Mouse (Mus musculus): ENCODE results near the gene Itgb5. TPM values are rescaled to one million over a fixed set of nuclear protein-coding genes. Genes with fewer than 3 reads are reported as not detected.

Itgb5 gene
- polyA plus RNA-seq, 1 experiment = 36.7 TPM

GRCm38 (mm10) chr16:33917926-33918325, 88.5 kb downstream of the Itgb5 start:
- no peak for DNase-seq (ENCODE audit: low read depth)
- TF ChIP-seq POLR2A (IDR thresholded peaks at IDR 0.05; ENCODE audit: borderline replicate concordance, extremely low read depth, insufficient read depth, insufficient read length, poor library complexity, severe bottlenecking) = no peak
- TF ChIP-seq CTCF (IDR thresholded peaks at IDR 0.05; ENCODE audit: borderline replicate concordance, extremely low read depth, insufficient read depth, insufficient read length) = no peak

- no peak for DNase-seq (ENCODE audit: low read depth)
- TF ChIP-seq POLR2A (IDR thresholded peaks at IDR 0.05; ENCODE audit: borderline replicate concordance, extremely low read depth, insufficient read depth, insufficient read length, poor library complexity, severe bottlenecking) = no peak
- TF ChIP-seq CTCF (IDR thresholded peaks at IDR 0.05; ENCODE audit: borderline replicate concordance, extremely low read depth, insufficient read depth, insufficient read length) = no peak
Observed at GRCm38 (mm10) chr16:33921514-33921913, 92.0 kb downstream of the Itgb5 start.

GRCm38 (mm10) chr16:33922111-33923000, 92.9 kb downstream of the Itgb5 start:
- TF ChIP-seq POLR2A (IDR thresholded peaks at IDR 0.05; ENCODE audit: borderline replicate concordance, extremely low read depth, insufficient read depth, insufficient read length, poor library complexity, severe bottlenecking) (no peak), CTCF (IDR thresholded peaks at IDR 0.05; ENCODE audit: borderline replicate concordance, extremely low read depth, insufficient read depth, insufficient read length) (no peak)
- DNase-seq (ENCODE audit: low read depth) = peak; percentile 33

- no peak for DNase-seq (ENCODE audit: low read depth)
- TF ChIP-seq CTCF (IDR thresholded peaks at IDR 0.05; ENCODE audit: borderline replicate concordance, extremely low read depth, insufficient read depth, insufficient read length) (no peak), POLR2A (IDR thresholded peaks at IDR 0.05; ENCODE audit: borderline replicate concordance, extremely low read depth, insufficient read depth, insufficient read length, poor library complexity, severe bottlenecking) (no peak)
Observed at GRCm38 (mm10) chr16:33923001-33923316, 93.5 kb downstream of the Itgb5 start.

- DNase-seq (ENCODE audit: low read depth) = no peak
- no peak for TF ChIP-seq CTCF (IDR thresholded peaks at IDR 0.05; ENCODE audit: borderline replicate concordance, extremely low read depth, insufficient read depth, insufficient read length)
- no peak for TF ChIP-seq POLR2A (IDR thresholded peaks at IDR 0.05; ENCODE audit: borderline replicate concordance, extremely low read depth, insufficient read depth, insufficient read length, poor library complexity, severe bottlenecking)
Observed at GRCm38 (mm10) chr16:33923758-33924157, 94.3 kb downstream of the Itgb5 start.

- DNase-seq (ENCODE audit: low read depth) = no peak
- TF ChIP-seq CTCF (IDR thresholded peaks at IDR 0.05; ENCODE audit: borderline replicate concordance, extremely low read depth, insufficient read depth, insufficient read length) (no peak), POLR2A (IDR thresholded peaks at IDR 0.05; ENCODE audit: borderline replicate concordance, extremely low read depth, insufficient read depth, insufficient read length, poor library complexity, severe bottlenecking) (no peak)
Observed at GRCm38 (mm10) chr16:33927263-33927824, 97.9 kb downstream of the Itgb5 start.

GRCm38 (mm10) chr16:33928788-33929462, 99.5 kb downstream of the Itgb5 start:
- peak; percentile 72 for DNase-seq (ENCODE audit: low read depth)
- TF ChIP-seq CTCF (IDR thresholded peaks at IDR 0.05; ENCODE audit: borderline replicate concordance, extremely low read depth, insufficient read depth, insufficient read length) = no peak
- no peak for TF ChIP-seq POLR2A (IDR thresholded peaks at IDR 0.05; ENCODE audit: borderline replicate concordance, extremely low read depth, insufficient read depth, insufficient read length, poor library complexity, severe bottlenecking)

- DNase-seq (ENCODE audit: low read depth) = no peak
- TF ChIP-seq POLR2A (IDR thresholded peaks at IDR 0.05; ENCODE audit: borderline replicate concordance, extremely low read depth, insufficient read depth, insufficient read length, poor library complexity, severe bottlenecking) = no peak
- TF ChIP-seq CTCF (IDR thresholded peaks at IDR 0.05; ENCODE audit: borderline replicate concordance, extremely low read depth, insufficient read depth, insufficient read length) = no peak
Observed at GRCm38 (mm10) chr16:33930785-33931184, 101.3 kb downstream of the Itgb5 start.

- no peak for TF ChIP-seq POLR2A (IDR thresholded peaks at IDR 0.05; ENCODE audit: borderline replicate concordance, extremely low read depth, insufficient read depth, insufficient read length, poor library complexity, severe bottlenecking)
- TF ChIP-seq CTCF (IDR thresholded peaks at IDR 0.05; ENCODE audit: borderline replicate concordance, extremely low read depth, insufficient read depth, insufficient read length) = no peak
- DNase-seq (ENCODE audit: low read depth) = no peak
Observed at GRCm38 (mm10) chr16:33931682-33932081, 102.2 kb downstream of the Itgb5 start.

GRCm38 (mm10) chr16:33932126-33932525, 102.7 kb downstream of the Itgb5 start:
- no peak for TF ChIP-seq POLR2A (IDR thresholded peaks at IDR 0.05; ENCODE audit: borderline replicate concordance, extremely low read depth, insufficient read depth, insufficient read length, poor library complexity, severe bottlenecking)
- TF ChIP-seq CTCF (IDR thresholded peaks at IDR 0.05; ENCODE audit: borderline replicate concordance, extremely low read depth, insufficient read depth, insufficient read length) = no peak
- DNase-seq (ENCODE audit: low read depth) = no peak

- TF ChIP-seq CTCF (IDR thresholded peaks at IDR 0.05; ENCODE audit: borderline replicate concordance, extremely low read depth, insufficient read depth, insufficient read length) (no peak), POLR2A (IDR thresholded peaks at IDR 0.05; ENCODE audit: borderline replicate concordance, extremely low read depth, insufficient read depth, insufficient read length, poor library complexity, severe bottlenecking) (no peak)
- no peak for DNase-seq (ENCODE audit: low read depth)
Observed at GRCm38 (mm10) chr16:33933411-33933810, 103.9 kb downstream of the Itgb5 start.

Data from brain, embryonic 14.5 days (tissue).